Mouse (Mus musculus): ENCODE measurements around the gene Gstt3. TPM values are rescaled to one million over a fixed set of nuclear protein-coding genes. Genes with fewer than 3 reads are reported as not detected.

Gene Gstt3
- 1.2 and 1.5 TPM in 2 replicates for polyA plus RNA-seq (2015; fragmentation: Nextera tagmentation; extraction: Ambion mirVana)

- Histone ChIP-seq H3K9me3 (no peaks in the 10 kb centered on the region), H3K9ac (peak within 1 kb of the TSS; percentile 36), H3K4me1 (replicated peaks) (peaks cover 12% of the 10 kb centered on the region), H3K36me3 (no peaks in the 10 kb centered on the region), H3K27me3 (peaks cover 50% of the 10 kb centered on the region), H3K4me2 (peak within 1 kb of the TSS; percentile 91), H3K27ac (replicated peaks) (no peak within 1 kb of the TSS), H3K4me3 (peak within 1 kb of the TSS; percentile 40)
- 2% methylated on average over 28 of the region's 28 CpGs for WGBS
- peak; percentile 42; the same call in 1 of the 2 replicates for ATAC-seq (ENCODE audit: low FRiP score, low read depth)
These were observed at the start of gene Gstt3, which contains the start of gene Gm20441 for GRCm38 (mm10) chr10:75780769-75781578. TSS of gene Gstt3 (minus strand) at chr10:75781414. TSS of gene Gm20441 (minus strand) at chr10:75780954.

DNA sequence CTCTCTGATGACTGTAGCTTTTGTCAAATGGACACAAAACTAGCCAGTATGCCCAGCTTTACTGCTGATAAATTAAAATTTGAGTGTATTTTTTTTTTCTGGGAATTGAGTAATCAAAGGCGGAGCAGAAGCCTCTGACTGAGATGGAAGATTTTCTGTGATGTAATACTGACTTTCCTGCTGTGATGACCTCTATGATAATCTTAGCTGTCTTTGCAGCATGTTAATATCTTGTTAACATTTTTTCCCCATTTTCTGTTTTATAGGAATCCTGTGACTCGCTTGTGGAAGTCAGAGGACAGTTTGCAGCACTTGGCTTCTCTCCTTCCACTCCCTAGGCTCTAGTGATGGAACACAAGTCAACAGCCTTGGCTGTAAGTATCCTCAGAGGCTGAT lies 49.1 kb upstream of the Gstt3 start:
- Histone ChIP-seq H3K27ac (replicated peaks) (no peak overlapping the region), H3K4me1 (replicated peaks) (peaks cover 19% of the 10 kb centered on the region), H3K27me3 (peaks cover 16% of the 10 kb centered on the region; the same call in 1 of the 2 replicates), H3K9me3 (no peaks in the 10 kb centered on the region), H3K4me3 (no peak overlapping the region), H3K4me2 (no peak overlapping the region), H3K36me3 (no peaks in the 10 kb centered on the region), H3K9ac (no peak overlapping the region)
- ATAC-seq (ENCODE audit: low FRiP score, low read depth): no peak
- WGBS: 95% methylated on average over 2 of the region's 2 CpGs

DNA sequence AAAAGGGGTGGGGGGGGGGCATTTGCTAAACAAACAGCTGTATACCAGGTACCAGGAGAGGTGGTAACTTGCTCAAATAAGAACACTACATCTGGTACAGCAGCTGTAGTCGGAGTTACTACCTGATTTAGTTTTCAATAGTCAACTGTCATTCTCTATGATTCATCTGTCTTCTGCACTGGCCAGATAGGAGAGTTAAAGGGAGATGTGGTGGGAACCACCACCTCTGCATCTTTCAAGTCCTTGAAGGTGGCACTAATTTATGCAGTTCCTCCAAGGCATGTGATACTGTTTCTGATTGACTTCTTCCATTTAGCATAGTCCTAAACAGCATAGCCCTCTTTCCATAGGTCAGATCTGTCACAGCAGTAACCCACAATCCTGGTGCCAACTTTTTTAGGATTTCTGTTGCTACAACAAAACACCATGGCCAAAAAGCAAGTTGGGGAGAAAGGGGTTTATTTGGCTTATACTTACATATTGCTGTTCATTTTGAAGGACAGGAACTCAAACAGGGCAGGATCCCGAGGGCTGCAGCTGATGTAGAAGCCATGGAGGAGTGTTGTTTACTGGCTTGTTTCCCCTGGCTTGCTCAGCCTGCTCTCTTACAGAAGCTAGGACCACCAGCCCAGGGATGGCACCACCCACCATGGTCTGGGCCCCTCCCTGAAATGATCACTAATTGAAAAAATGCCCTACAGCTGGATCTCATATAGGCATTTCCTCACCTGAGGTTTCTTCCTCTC lies 48.5 kb upstream of the Gstt3 start:
- H3K36me3 ChIP-seq: no peaks in the 10 kb centered on the region
- peaks cover 13% of the 10 kb centered on the region for H3K4me1 ChIP-seq (replicated peaks)
- no peak overlapping the region for H3K27ac ChIP-seq (replicated peaks)
- no peak overlapping the region for H3K4me2 ChIP-seq
- WGBS: 80% methylated on average over 2 of the region's 2 CpGs
- H3K4me3 ChIP-seq: no peak overlapping the region
- H3K9ac ChIP-seq: no peak overlapping the region
- no peaks in the 10 kb centered on the region for H3K9me3 ChIP-seq
- H3K27me3 ChIP-seq: peaks cover 16% of the 10 kb centered on the region; the same call in 1 of the 2 replicates
- ATAC-seq (ENCODE audit: low FRiP score, low read depth): no peak

DNA sequence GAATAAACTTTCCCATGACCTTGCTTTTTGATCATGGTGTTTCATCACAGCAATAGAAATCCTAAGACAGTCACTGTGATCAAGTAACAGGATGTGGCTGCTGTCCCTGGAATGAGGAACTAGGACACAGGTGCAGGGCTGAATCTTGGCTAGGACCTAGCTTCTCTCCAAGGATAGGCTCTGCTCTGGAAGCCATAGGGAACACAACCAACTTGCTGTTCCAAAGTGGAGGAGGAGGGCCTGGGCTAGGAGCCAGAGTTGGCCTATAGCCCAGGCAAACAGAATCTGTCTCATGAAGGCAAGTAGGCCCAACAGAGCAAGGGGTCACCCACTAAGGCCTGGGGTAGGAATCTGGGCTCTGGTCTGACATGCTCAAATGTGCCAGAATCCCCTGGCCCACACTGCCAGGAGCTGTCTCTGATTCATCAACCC lies 47.3 kb upstream of the Gstt3 start:
- no peak overlapping the region for H3K4me3 ChIP-seq
- peak; percentile 89 for ATAC-seq (ENCODE audit: low FRiP score, low read depth)
- no peak overlapping the region for H3K4me2 ChIP-seq
- peaks cover 10% of the 10 kb centered on the region; the same call in 1 of the 2 replicates for H3K27me3 ChIP-seq
- H3K36me3 ChIP-seq: no peaks in the 10 kb centered on the region
- H3K9me3 ChIP-seq: no peaks in the 10 kb centered on the region
- no peak overlapping the region for H3K27ac ChIP-seq (replicated peaks)
- H3K9ac ChIP-seq: no peak overlapping the region
- peaks cover 2% of the 10 kb centered on the region; the same call in 1 of the 2 replicates for H3K4me1 ChIP-seq (replicated peaks)

DNA sequence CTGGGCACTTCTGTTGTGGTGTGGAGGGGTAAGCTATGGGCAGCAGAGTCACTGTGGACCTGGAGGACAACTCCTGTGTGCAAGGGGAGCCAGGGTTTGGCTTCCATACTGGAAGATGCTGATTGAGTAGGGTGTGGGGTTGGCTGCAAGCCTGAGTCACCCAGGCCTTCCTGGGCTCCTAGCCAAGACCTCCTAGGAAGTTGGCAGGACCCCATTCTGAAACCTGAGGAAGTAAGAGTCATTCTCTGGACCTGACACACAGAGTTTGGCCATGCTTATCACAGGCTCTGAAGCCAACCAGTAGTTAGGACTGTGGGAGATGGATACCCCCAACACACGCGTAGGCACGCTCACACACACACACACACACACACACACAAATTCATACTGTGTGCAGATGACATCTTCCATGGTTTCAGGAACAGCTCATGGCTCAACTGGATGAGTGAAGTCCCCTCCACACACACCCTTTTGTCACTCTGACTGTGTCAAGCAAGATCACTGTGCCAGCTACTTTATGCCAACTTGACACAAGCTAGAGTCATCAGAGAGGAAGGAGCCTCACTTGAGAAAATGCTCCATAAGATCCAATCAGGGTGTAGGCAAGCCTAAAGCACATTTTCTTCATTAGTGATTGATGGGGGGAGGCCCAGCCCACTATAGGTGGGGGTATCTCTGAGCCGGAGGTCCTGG lies 46.6 kb upstream of the Gstt3 start:
- WGBS: 87% methylated on average over 4 of the region's 4 CpGs
- H3K9me3 ChIP-seq: no peaks in the 10 kb centered on the region
- H3K27ac ChIP-seq (replicated peaks): no peak overlapping the region
- no peak overlapping the region for H3K4me2 ChIP-seq
- no peak overlapping the region for H3K4me3 ChIP-seq
- no peak overlapping the region for H3K9ac ChIP-seq
- H3K4me1 ChIP-seq (replicated peaks): no peaks in the 10 kb centered on the region
- no peaks in the 10 kb centered on the region for H3K36me3 ChIP-seq
- 0 out of 2 replicates have a peak, but pooled peaks have one; percentile 16 for ATAC-seq (ENCODE audit: low FRiP score, low read depth)
- H3K27me3 ChIP-seq: 0 out of 2 replicates have a peak, but pooled peaks cover 3% of the 10 kb centered on the region

DNA sequence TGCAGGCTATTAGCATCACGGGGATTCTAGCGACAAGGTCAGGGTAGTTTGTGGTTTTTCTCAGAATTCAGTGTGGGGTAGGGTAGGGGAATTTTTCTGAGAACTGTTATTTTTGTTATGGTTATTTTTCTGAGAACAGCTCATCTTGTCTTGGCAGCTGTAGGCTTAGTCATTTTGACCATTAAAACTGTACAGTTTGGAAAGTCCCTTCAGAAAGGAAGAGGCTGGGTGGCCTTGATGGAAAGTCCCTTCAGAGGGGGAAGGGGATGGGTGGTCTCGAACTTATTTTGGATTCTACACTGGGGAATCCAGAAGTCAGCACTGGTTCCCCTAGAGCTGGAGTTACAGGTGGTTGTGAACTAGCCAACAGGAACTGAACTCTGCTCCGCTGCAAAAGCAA lies 43.3 kb upstream of the Gstt3 start:
- Histone ChIP-seq H3K27me3 (no peaks in the 10 kb centered on the region), H3K4me1 (replicated peaks) (no peaks in the 10 kb centered on the region), H3K4me3 (no peak overlapping the region), H3K36me3 (no peaks in the 10 kb centered on the region), H3K4me2 (no peak overlapping the region), H3K27ac (replicated peaks) (no peak overlapping the region), H3K9me3 (no peaks in the 10 kb centered on the region), H3K9ac (no peak overlapping the region)
- WGBS: 93% methylated on average over 4 of the region's 4 CpGs
- ATAC-seq (ENCODE audit: low FRiP score, low read depth): no peak

GRCm38 (mm10) chr10:75823782-75824181 lies 42.6 kb upstream of the Gstt3 start:
- Histone ChIP-seq H3K4me1 (replicated peaks) (no peaks in the 10 kb centered on the region), H3K9me3 (no peaks in the 10 kb centered on the region), H3K9ac (no peak overlapping the region), H3K4me3 (no peak overlapping the region), H3K36me3 (no peaks in the 10 kb centered on the region), H3K27me3 (no peaks in the 10 kb centered on the region), H3K27ac (replicated peaks) (no peak overlapping the region), H3K4me2 (no peak overlapping the region)
- ATAC-seq (ENCODE audit: low FRiP score, low read depth): no peak
- WGBS: 100% methylated on average over 1 of the region's 1 CpGs

DNA sequence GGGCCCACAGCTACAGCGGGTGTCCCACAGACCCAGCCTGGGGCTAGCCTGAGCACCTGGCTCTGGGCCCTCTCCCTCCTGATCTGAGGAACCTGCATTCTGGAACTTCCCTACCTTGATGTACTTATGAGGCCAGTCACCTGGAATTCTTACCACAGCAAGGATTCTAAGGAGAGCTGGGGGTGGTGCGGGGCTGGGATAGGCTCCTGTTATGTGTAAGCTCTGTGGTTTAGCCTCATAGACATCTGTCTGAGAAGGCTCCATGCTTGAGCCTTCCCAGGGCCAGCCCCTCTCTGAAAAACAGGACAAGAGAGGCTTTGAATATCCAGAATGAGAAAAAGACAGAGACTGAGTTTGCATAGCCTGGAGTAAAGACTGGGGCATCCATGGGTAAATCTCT lies 41.2 kb upstream of the Gstt3 start, which contains the start of gene Gstt4:
Gstt4 (minus strand) TSS at position 101 of the 400 bp plus-strand sequence.
- H3K9me3 ChIP-seq: no peaks in the 10 kb centered on the region
- H3K27me3 ChIP-seq: no peaks in the 10 kb centered on the region
- H3K4me2 ChIP-seq: no peak within 1 kb of the TSS
- H3K4me1 ChIP-seq (replicated peaks): no peaks in the 10 kb centered on the region
- H3K36me3 ChIP-seq: no peaks in the 10 kb centered on the region
- H3K27ac ChIP-seq (replicated peaks): no peak within 1 kb of the TSS
- 93% methylated on average over 2 of the region's 2 CpGs for WGBS
- no peak within 1 kb of the TSS for H3K4me3 ChIP-seq
- no peak for ATAC-seq (ENCODE audit: low FRiP score, low read depth)
- no peak within 1 kb of the TSS for H3K9ac ChIP-seq

- Histone ChIP-seq H3K27me3 (no peaks in the 10 kb centered on the region), H3K4me3 (no peak overlapping the region), H3K9ac (no peak overlapping the region), H3K36me3 (no peaks in the 10 kb centered on the region), H3K4me2 (no peak overlapping the region), H3K9me3 (no peaks in the 10 kb centered on the region), H3K27ac (replicated peaks) (no peak overlapping the region), H3K4me1 (replicated peaks) (no peaks in the 10 kb centered on the region)
- WGBS: 93% methylated on average over 5 of the region's 5 CpGs
- no peak for ATAC-seq (ENCODE audit: low FRiP score, low read depth)
These were observed 38.7 kb upstream of the Gstt3 start for GRCm38 (mm10) chr10:75819882-75820281.

DNA sequence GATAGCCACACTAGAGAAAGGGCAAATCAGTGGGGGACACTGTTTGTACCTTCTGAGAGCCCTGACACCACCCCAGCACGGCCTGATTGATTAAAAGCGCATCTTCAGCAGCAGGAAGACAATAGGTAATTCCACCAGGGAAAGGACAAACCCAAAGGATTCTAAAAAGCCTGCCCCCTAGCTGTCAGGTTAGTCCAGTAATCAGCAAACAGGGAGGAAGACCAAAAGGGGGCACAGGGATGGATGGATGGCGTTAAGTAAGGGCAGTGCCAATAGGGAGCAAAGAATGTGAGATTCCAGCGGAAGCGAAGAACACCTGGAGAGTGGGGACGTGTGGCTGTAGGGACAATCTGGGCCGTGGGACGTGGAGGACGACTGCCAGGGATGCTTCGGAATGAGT lies 37.4 kb upstream of the Gstt3 start:
- H3K4me1 ChIP-seq (replicated peaks): no peaks in the 10 kb centered on the region
- no peak overlapping the region for H3K27ac ChIP-seq (replicated peaks)
- H3K4me3 ChIP-seq: no peak overlapping the region
- no peaks in the 10 kb centered on the region for H3K27me3 ChIP-seq
- no peaks in the 10 kb centered on the region for H3K9me3 ChIP-seq
- no peak overlapping the region for H3K9ac ChIP-seq
- H3K36me3 ChIP-seq: no peaks in the 10 kb centered on the region
- no peak for ATAC-seq (ENCODE audit: low FRiP score, low read depth)
- WGBS: 64% methylated on average over 10 of the region's 10 CpGs
- no peak overlapping the region for H3K4me2 ChIP-seq

GRCm38 (mm10) chr10:75804217-75804616 lies 23.0 kb upstream of the Gstt3 start:
- H3K36me3 ChIP-seq: no peaks in the 10 kb centered on the region
- no peak overlapping the region for H3K27ac ChIP-seq (replicated peaks)
- H3K4me2 ChIP-seq: no peak overlapping the region
- 75% methylated on average over 2 of the region's 2 CpGs for WGBS
- ATAC-seq (ENCODE audit: low FRiP score, low read depth): no peak
- H3K9ac ChIP-seq: no peak overlapping the region
- H3K27me3 ChIP-seq: no peaks in the 10 kb centered on the region
- H3K4me3 ChIP-seq: no peak overlapping the region
- H3K9me3 ChIP-seq: no peaks in the 10 kb centered on the region
- no peaks in the 10 kb centered on the region for H3K4me1 ChIP-seq (replicated peaks)

Data from hindbrain, embryonic 15.5 days (tissue).